Mouse (Mus musculus) stomach, embryonic 16.5 days (tissue): ENCODE measurements around the gene Kcnma1. TPM values are rescaled to one million over a fixed set of nuclear protein-coding genes. Genes with fewer than 3 reads are reported as not detected.

ENCODE experiments used
- ATAC-seq: fragments of 200-750 bp; cut with Nextera tagmentation; 2 replicates; pipeline ENCODE4 v1.8.0; 2017; ENCODE audit warnings: moderate number of reproducible peaks, moderate TSS enrichment; ENCODE audit not compliant: insufficient read depth, low FRiP score
- H3K27ac ChIP-seq: fragments of 300-500 bp; sonication (generic); 2 replicates; pipeline ENCODE4 v1.5.1; 2014; ENCODE audit warnings: low read length
- H3K27me3 ChIP-seq: fragments of 300-500 bp; sonication (generic); 2 replicates; pipeline ENCODE4 v1.6.1; 2014; ENCODE audit warnings: low read length, control low read depth, mixed read lengths; ENCODE audit not compliant: control insufficient read depth, insufficient read depth
- H3K36me3 ChIP-seq: fragments of 300-500 bp; sonication (generic); 2 replicates; pipeline ENCODE4 v1.6.1; 2014; ENCODE audit warnings: low read length; ENCODE audit not compliant: control insufficient read depth, insufficient read depth
- H3K4me1 ChIP-seq: fragments of 300-500 bp; sonication (generic); 2 replicates; pipeline ENCODE4 v1.6.1; 2014; ENCODE audit warnings: low read length, control low read depth, mixed read lengths; ENCODE audit not compliant: control insufficient read depth, insufficient read depth
- H3K4me2 ChIP-seq: fragments of 300-500 bp; sonication (generic); 2 replicates; pipeline ENCODE4 v1.6.1; 2014; ENCODE audit warnings: low read depth, low read length, mixed read lengths
- H3K4me3 ChIP-seq: fragments of 300-500 bp; sonication (generic); replicated peaks from 2 replicates; pipeline ENCODE4 v1.5.1; 2014; ENCODE audit warnings: mild to moderate bottlenecking, low read length
- H3K9ac ChIP-seq: fragments of 300-500 bp; sonication (generic); 2 replicates; pipeline ENCODE4 v1.6.1; 2014; ENCODE audit warnings: low read length
- H3K9me3 ChIP-seq: fragments of 300-500 bp; sonication (generic); replicated peaks from 2 replicates; pipeline ENCODE4 v1.6.1; 2016; ENCODE audit warnings: low read length, control low read depth; ENCODE audit not compliant: control insufficient read depth
- WGBS: fragments of 180-500 bp; shearing (Covaris S2); extraction: QIAGEN DNeasy Blood & Tissue Kit; methylation state at CpG from one replicate; pipeline ENCODE4 v1.1.7; 2014; 5-methylcytosine and 5-hydroxymethylcytosine counted together
- polyA plus RNA-seq: library from polyadenylated mRNA; unstranded; fragments of >200 nt; fragmentation: Nextera tagmentation; extraction: Ambion mirVana; gene quantifications from 2 replicates; pipeline ENCODE4 v1.2.1, GENCODE M21; 2015

Kcnma1 gene
- polyA plus RNA-seq, 1 experiment from 2014 or later, result 13.4 TPM

DNA sequence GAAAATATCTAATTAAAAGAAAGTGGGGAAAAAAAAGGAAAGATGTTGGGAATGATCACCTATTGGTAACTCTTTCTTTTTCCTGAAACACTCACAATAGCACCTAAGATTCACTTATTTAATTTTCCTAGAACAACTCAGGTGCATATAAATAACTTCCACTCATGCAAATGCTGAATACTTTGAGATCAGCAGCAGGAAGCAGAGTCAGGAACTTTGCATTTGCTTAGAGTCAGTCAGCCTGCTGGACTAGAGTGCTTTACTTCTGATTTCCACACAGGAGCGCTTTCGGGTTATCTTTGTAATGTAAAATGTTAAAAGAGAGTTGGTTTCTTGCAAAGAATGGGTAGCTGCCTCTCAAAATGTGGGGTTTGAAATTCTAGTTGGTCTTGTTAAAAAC is 451.1 kb downstream of the Kcnma1 start:
- WGBS, result 74% methylated on average over 2 of the region's 2 CpGs
- no peaks in the 10 kb centered on the region for H3K4me1 ChIP-seq
- H3K27me3 ChIP-seq, result no peaks in the 10 kb centered on the region
- H3K36me3 ChIP-seq, result no peaks in the 10 kb centered on the region
- no peak for ATAC-seq
- H3K9me3 ChIP-seq, result no peaks in the 10 kb centered on the region
- no peak overlapping the region for H3K27ac ChIP-seq
- H3K9ac ChIP-seq, result no peak overlapping the region
- H3K4me3 ChIP-seq, result no peak overlapping the region
- H3K4me2 ChIP-seq, result no peak overlapping the region

DNA sequence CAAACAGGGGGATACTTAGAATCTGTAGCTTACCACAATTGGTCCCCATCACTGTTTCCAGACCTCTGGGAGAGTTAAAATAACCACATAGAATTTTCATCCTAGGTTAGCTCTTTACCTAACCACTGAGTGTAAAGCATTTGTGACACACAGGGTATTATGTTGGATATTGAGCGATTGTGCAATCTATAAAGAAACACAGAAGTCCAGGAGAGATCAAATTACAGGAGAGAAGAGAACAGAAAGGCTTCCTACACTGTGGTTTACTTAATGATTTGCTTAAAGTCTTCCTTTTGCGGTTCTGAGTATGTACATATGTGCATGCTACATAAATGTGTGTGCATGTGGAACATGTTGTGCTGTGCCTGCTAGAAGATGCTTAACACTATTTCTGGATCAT is 458.6 kb downstream of the Kcnma1 start:
- Histone ChIP-seq H3K4me1 (no peaks in the 10 kb centered on the region), H3K36me3 (no peaks in the 10 kb centered on the region), H3K27ac (no peak overlapping the region), H3K9ac (no peak overlapping the region), H3K4me2 (no peak overlapping the region), H3K27me3 (no peaks in the 10 kb centered on the region), H3K4me3 (no peak overlapping the region), H3K9me3 (no peaks in the 10 kb centered on the region)
- no peak for ATAC-seq
- WGBS, result 50% methylated on average over 2 of the region's 2 CpGs

DNA sequence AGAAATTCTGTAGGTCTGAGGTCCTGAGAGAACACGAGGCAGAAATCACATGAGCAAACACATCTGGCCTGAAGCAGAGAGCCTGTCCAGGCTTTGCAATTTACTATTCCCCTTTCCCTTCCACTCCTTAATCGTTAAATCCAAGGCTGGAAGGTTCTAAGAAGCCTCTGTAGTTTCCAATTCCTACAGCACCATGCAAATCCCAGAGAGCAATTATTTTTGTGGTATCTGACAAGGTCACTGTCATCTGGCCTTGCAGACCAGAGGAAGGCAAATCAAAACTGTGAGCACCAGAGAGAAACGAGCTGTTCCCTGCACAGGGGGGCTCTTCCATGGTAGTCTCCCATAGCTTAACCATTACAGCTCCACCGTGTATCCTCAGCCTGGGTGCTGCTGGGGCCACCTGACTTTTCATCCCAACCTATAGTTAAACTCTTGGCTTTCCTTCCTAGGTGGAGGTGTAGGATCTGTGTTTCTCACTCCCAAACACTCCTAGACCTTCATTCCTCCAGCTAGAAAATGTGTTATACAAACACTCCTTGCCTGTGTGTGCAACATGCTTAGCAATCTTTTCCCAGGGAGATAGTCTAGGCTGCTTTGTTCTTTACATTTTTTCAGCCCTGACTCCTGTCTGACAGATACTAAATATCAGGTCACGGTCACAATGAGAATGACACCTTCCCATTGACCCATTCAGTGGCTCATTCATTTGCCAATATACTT is 461.9 kb downstream of the Kcnma1 start:
- H3K4me2 ChIP-seq, result no peak overlapping the region
- no peaks in the 10 kb centered on the region for H3K27me3 ChIP-seq
- ATAC-seq, result no peak
- H3K9me3 ChIP-seq, result no peaks in the 10 kb centered on the region
- H3K36me3 ChIP-seq, result no peaks in the 10 kb centered on the region
- no peak overlapping the region for H3K9ac ChIP-seq
- WGBS, result 32% methylated on average over 5 of the region's 5 CpGs
- no peaks in the 10 kb centered on the region for H3K4me1 ChIP-seq
- no peak overlapping the region for H3K4me3 ChIP-seq
- H3K27ac ChIP-seq, result no peak overlapping the region

DNA sequence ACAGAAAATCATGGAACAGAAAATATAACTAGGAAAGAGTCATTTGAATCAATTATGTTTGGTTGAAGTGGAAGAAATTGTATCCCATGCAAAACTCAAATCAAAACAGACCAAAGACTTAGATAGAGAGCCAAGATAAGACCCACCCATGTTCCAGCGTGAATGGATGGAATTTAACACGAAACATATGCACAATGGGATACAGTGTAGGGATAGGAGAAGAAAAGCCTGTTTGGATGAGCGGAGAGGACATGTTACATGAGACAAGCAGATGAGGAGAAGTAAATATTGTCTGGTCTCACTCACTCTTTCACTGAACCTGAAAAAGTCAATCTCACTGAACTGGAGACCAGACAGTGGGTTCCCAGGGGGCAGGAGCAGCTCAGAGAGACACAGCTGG is 463.8 kb downstream of the Kcnma1 start:
- H3K9me3 ChIP-seq, result no peaks in the 10 kb centered on the region
- no peaks in the 10 kb centered on the region for H3K36me3 ChIP-seq
- no peaks in the 10 kb centered on the region for H3K4me1 ChIP-seq
- ATAC-seq, result no peak
- no peaks in the 10 kb centered on the region for H3K27me3 ChIP-seq
- H3K4me3 ChIP-seq, result no peak overlapping the region
- 70% methylated on average over 3 of the region's 3 CpGs for WGBS
- H3K4me2 ChIP-seq, result no peak overlapping the region
- H3K9ac ChIP-seq, result no peak overlapping the region
- no peak overlapping the region for H3K27ac ChIP-seq

- H3K27ac ChIP-seq, result no peak overlapping the region
- 67% methylated on average over 6 of the region's 6 CpGs for WGBS
- no peak overlapping the region for H3K4me2 ChIP-seq
- H3K9me3 ChIP-seq, result no peaks in the 10 kb centered on the region
- no peak for ATAC-seq
- H3K36me3 ChIP-seq, result no peaks in the 10 kb centered on the region
- H3K9ac ChIP-seq, result no peak overlapping the region
- no peaks in the 10 kb centered on the region for H3K27me3 ChIP-seq
- H3K4me1 ChIP-seq, result no peaks in the 10 kb centered on the region
- no peak overlapping the region for H3K4me3 ChIP-seq
Measured at GRCm38 (mm10) chr14:23542131-23542530, 472.2 kb downstream of the Kcnma1 start.

DNA sequence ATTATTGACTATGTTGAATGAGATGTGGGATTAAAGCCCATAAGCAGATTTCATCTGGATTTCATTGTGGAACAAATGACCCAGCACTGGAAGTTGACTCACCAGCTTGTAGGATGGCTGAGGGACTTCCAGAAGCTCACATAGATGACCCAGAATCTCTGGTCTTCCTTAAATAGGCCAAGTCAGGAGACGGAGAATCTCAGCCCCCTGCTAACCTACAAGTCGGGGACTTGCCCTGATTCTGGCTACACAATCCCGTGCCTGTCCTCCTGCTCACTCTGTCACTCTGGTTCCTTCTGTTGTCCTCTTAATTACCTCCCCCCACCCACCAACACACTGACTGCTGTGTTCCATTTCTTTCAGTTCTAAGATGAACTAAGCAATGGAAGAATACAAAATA is 474.7 kb downstream of the Kcnma1 start:
- no peak overlapping the region for H3K4me2 ChIP-seq
- H3K27ac ChIP-seq, result no peak overlapping the region
- H3K9me3 ChIP-seq, result 0 out of 2 replicates have a peak, but pooled peaks cover under 1% of the 10 kb centered on the region
- no peak overlapping the region for H3K9ac ChIP-seq
- no peaks in the 10 kb centered on the region for H3K27me3 ChIP-seq
- H3K4me3 ChIP-seq, result no peak overlapping the region
- H3K36me3 ChIP-seq, result no peaks in the 10 kb centered on the region
- no peaks in the 10 kb centered on the region for H3K4me1 ChIP-seq
- 76% methylated on average over 3 of the region's 3 CpGs for WGBS
- ATAC-seq, result no peak

DNA sequence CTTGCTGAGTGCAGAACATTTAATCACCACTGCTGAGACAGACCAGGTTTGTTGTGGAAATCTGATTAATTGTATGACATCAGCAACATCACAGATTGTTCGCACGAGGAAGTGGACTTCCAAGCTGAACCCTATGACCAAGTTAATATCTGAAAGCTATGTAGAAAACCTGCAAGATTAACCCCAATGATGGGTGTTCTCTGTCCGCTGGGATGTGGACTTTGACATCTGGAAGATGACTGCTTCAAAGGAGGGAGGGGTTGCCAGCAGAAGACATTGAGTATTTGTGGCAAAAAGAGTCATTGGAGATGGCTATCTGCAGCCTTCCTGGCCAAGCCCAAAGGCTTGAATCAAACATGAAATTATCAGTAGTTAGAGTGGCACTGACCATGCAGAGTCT is 480.9 kb downstream of the Kcnma1 start:
- Histone ChIP-seq H3K9me3 (0 out of 2 replicates have a peak, but pooled peaks cover 4% of the 10 kb centered on the region), H3K36me3 (no peaks in the 10 kb centered on the region), H3K4me3 (no peak overlapping the region), H3K27me3 (no peaks in the 10 kb centered on the region), H3K9ac (no peak overlapping the region), H3K4me2 (no peak overlapping the region), H3K4me1 (peaks cover 7% of the 10 kb centered on the region), H3K27ac (no peak overlapping the region)
- 76% methylated on average over 3 of the region's 3 CpGs for WGBS
- no peak for ATAC-seq

- 0 out of 2 replicates have a peak, but pooled peaks cover 4% of the 10 kb centered on the region for H3K9me3 ChIP-seq
- peak overlapping the region; percentile 6; the same call in 1 of the 2 replicates for H3K9ac ChIP-seq
- H3K4me2 ChIP-seq, result no peak overlapping the region
- H3K4me1 ChIP-seq, result peaks cover 7% of the 10 kb centered on the region
- H3K27ac ChIP-seq, result no peak overlapping the region; the same call in 1 of the 2 replicates
- H3K4me3 ChIP-seq, result no peak overlapping the region
- no peaks in the 10 kb centered on the region for H3K36me3 ChIP-seq
- ATAC-seq, result no peak
- 46% methylated on average over 8 of the region's 8 CpGs for WGBS
- no peaks in the 10 kb centered on the region for H3K27me3 ChIP-seq
Measured at GRCm38 (mm10) chr14:23531735-23532525, 482.4 kb downstream of the Kcnma1 start.

GRCm38 (mm10) chr14:23529720-23530119 is 484.6 kb downstream of the Kcnma1 start:
- H3K4me1 ChIP-seq, result peaks cover 7% of the 10 kb centered on the region
- WGBS, result 8% methylated on average over 4 of the region's 4 CpGs
- H3K4me3 ChIP-seq, result no peak overlapping the region
- H3K27ac ChIP-seq, result no peak overlapping the region
- no peak for ATAC-seq
- H3K4me2 ChIP-seq, result no peak overlapping the region
- H3K9me3 ChIP-seq, result 0 out of 2 replicates have a peak, but pooled peaks cover 4% of the 10 kb centered on the region
- H3K36me3 ChIP-seq, result no peaks in the 10 kb centered on the region
- H3K9ac ChIP-seq, result no peak overlapping the region
- no peaks in the 10 kb centered on the region for H3K27me3 ChIP-seq
